Mouse (Mus musculus) skeletal muscle tissue, adult 2 months (tissue): ENCODE measurements around the gene Baiap2.
A peak's percentile ranks its signal among the peaks of the same experiment; 100 is the strongest.

ENCODE experiments used
- DNase-seq: peaks from one replicate; pipeline ENCODE4 v3.0.0-alpha.2; 2012; ENCODE audit warnings: low read depth, low spot score

Baiap2 gene

DNA sequence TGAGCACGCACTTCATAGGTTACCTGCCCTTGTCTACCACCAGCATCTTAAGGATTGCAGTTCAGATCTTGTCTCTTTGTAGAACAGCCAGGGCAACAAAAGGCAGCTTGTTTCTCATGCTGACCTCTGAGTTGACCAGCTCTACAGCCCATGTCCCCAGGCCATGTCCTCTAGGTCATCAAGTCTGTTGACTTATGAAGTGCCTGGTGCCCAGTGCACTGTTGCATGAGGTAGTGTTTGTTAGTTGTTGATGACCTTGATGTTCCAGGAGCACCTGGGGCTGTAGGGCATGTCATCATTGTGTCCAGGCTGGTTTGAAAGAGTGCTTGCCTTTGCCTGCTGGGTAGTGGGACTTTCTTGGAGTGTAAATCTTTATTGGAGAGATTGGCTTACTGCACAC, 4.9 kb downstream of the Baiap2 start:
- DNase-seq, result no peak

- DNase-seq, result no peak
Measured at GRCm38 (mm10) chr11:119947897-119948296, 5.3 kb downstream of the Baiap2 start.

DNA sequence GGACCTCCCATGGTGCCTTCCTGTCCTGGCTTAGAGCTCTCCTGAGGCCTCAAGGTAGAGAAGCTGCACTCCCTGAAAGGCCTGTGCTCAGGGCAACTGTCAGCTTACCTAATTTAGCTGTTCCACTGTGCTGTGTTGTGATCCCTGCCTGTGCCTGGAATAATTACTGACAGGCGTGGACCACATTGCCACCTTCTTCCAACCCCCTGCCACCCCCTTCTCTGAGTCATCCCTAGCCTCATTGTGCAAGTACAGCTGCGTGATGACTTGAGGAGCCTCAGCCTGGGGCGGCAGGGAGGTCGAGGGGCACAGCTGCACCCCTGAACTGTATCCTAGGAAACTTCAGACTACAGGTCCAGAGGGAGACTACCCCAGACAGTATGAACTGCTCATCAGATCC, 5.7 kb downstream of the Baiap2 start:
- no peak for DNase-seq

GRCm38 (mm10) chr11:119948803-119949202, 6.2 kb downstream of the Baiap2 start:
- DNase-seq, result no peak

DNA sequence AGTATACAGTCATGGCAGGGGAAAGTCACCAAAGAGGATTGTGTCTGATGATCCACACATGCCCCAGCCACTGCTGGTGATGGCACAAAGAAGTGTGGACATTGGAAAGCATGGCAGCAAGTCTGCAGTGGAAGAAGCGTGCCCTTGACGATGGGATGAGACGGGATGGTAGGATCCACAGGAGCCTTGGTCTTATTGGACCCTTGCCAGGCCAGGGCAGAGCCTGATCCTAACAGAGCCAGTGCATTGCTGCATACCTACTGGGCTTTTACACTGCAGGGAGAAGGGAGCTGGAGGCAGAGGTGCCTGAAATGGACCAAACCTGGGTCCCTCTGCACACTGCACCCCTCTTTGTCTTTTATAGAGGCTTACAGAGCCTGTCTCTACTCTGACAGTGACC, 8.0 kb downstream of the Baiap2 start:
- DNase-seq, result no peak

DNA sequence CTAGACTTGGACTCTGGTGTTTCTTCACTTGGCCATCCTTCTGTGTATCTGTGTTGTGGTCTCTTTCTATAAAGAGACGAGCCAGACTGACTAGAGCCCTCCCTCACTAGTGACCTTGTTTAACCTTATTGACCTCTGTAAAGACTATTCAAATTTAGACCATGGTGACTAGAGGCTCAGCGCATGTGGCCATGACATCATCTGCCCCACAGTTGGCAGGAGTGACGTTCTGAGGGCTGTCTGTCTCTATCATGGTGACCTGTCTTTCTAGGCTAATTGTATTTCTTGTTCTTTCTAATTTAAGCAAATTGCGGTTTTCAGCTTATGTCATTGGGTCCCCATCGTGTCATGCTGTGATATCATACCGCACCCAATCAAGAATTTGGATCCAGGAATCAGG, 8.8 kb downstream of the Baiap2 start:
- no peak for DNase-seq

DNA sequence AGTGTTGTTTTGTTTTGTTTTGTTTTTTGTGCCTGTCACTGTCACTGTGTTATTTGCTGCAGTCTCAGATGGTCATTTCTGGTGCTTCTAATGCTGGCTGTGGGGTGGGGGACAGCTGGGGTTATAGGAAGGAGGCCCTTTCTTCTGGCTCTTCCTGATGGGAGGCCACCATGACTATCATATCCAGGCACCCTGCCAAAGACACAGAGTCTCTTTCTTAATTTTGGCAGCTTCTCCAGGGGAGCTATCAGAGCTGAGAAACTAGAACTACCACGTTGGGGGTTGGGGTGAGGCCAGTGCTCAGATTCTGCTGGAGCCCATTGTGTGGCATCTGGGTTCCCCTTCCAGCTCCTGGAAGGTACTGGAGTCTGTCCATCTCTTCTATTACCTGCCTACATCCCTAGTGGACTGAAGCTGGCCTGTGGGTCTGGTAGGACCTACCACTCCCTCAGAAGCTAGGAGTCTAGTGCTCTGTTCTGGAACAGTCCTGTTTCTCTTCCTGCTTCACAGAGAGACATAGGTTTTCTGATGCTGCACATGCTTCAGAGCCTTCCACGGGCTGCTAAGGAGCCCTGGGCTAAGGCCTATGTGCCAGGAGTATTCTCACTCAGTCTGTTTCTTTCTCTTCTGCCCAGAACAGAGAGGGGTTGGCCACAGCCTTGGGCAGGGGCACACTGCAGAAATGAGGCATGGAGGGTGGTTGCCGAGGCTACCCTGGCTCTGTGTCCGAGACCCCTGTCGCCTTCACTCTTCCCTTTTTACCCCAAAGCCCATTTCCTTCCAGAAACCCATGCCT, 10.1 kb downstream of the Baiap2 start:
- peak; percentile 47 for DNase-seq

DNA sequence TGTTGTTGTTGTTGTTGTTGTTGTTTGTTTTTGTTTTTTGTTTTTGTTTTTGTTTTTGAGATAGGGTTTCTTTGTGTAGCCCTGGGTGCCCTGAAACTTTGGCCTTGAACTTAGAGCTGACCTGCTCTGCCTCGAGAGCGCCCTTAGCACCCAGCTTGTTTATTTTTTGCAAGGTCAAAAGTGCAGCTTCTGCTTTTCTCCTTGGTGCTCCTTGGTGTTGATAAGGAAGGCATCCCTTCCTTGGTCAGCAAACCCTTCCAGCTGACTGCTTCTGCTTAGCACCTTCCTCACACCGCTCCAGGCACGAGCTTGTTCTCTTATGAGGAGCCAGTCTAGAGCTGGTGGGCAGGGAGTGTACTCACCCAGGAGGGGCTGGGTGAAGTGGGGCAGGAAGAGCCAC, 11.7 kb downstream of the Baiap2 start:
- DNase-seq, result no peak

GRCm38 (mm10) chr11:119954749-119955337, 12.3 kb downstream of the Baiap2 start:
- DNase-seq, result no peak

GRCm38 (mm10) chr11:119955432-119955831, 12.9 kb downstream of the Baiap2 start:
- no peak for DNase-seq

DNA sequence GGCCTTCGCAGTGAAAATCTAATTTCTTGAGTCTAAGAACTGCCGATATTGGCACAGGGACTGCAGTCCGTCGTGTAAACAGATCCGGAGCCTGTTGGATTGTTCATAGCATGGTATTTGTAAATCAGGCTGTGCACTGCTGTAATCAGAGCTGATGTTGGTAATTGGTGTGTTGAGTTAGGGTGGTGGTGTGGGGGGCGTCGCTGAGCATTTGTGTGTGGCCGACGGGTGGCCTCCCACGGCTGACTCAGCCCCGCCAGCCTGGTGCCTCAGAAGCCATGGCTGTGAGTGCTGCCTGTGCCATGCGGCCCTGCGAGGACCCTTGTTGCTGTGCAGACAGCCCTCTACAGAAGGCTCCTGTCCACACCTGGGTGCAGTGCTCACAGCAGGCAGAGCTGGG, 14.0 kb downstream of the Baiap2 start:
- no peak for DNase-seq

DNA sequence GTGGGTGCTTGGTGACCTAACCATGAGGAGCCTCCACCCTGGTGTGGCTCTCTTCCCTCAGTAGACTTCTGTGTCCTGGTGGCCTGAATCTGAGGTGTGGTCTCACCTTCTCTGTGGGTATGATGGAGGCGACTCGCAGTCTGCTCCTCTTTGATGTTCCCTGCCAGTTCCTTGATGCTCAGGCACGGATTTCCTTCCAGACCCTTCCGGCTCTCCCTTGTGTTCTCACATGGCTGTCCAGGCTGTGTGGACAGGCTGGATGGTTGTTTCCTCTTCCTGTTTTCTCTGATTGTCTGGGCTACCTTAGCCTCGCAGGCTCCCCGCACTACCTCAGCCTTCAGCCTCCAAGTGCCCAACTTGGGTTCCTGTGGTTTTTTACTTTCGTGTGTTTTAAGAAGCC, 16.3 kb downstream of the Baiap2 start:
- DNase-seq, result no peak

DNA sequence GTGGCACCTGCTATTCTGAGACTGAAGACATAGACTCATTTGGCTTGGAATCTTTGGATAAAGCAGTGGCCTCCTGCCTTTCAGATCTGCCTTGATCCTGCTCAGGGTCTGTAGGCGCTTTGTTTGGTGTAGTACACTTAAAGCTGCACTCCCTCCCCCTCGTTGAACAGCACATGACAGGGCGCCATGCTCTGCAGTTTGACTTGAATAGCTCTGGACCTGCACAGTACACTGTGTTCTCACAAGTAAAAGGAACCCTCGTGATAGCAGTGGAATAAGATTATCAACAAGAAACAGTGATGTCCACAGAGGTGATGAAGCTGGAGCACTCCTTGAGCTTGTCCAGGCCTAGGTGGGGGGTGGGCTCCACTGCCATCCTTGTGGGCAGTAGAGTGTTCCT, 17.2 kb downstream of the Baiap2 start:
- DNase-seq, result no peak

GRCm38 (mm10) chr11:119960671-119961070, 18.1 kb downstream of the Baiap2 start:
- no peak for DNase-seq

GRCm38 (mm10) chr11:119961511-119961910, 18.9 kb downstream of the Baiap2 start:
- no peak for DNase-seq

DNA sequence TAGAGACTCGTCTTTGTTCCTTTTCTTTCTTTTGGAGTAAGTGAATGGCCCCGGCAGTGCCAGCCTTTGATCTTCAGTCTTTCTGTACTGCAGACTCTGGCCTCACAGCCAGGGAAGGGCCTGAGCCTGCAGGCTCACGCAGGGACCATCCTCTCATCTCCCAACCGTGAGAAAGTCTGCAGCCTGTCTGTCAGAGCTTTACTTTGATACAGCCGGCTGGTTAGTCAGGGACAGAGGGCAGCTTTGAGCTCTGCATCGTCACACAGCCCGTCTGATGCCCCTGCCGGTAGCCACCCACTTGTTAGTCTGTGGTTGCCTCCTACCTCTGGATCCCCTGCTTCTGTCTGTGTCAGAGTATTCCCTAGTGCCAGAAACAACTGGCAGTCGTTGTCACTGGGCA, 22.5 kb downstream of the Baiap2 start:
- DNase-seq, result no peak

DNA sequence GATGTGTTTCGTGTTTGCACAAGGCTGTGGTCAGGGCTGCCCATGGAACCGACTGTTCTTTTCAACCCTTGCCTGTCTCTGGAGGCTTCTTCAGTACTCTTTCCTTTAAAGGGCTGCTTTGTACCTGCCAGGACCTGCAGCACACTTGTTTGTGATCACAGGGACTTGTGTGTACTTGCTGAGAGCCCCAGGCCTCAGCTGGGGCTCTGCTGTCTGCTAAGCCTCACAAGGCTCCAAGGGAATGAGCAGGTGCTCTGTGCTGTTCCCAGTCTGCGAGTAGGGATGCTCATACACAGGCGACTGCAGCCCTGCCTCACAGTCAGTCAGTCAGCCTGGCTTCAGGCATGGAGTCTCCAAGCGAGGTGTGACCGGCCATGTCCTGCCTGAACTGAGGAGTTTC, 23.7 kb downstream of the Baiap2 start:
- DNase-seq, result no peak

DNA sequence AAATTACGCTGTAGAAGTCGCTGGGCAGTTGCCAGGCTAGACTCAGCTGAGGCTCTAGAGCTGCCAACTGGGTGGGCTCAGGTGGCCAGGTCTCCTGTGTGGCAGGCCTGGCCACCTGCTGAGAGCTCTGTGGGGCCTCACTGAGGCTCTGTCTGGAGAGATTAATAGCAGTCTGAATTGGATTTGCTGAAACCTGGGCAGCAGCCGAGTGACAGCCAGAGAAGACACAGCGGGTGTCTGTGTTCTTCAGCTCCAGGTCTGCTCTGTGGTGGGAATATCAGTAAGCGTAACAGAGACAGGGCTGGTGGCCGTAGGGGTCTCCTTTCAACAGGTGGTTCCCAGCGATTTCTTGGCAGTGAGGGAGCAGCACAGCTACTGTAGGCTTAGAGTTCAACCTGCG, 24.8 kb downstream of the Baiap2 start:
- DNase-seq, result no peak

DNA sequence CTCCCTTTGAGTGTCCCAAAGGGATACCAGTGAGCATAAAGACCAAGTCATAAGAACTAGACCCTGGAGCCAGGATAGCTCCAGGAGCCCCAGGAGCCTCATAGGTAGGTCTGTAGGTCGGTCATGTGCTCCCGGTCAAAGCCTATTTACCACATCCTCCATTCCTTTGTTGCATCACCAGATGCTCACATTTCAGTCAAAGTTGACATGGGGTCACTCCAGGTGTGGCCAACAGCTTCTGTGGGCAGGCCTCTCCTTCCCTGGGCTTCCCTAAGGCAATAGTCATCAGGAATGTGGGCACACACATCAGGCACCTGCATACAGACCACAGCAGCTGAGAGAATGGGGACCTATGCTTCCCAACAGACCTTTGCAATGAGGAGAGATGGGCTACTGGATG, 25.3 kb downstream of the Baiap2 start:
- DNase-seq, result no peak

- no peak for DNase-seq
Measured at GRCm38 (mm10) chr11:119970021-119970851, 27.7 kb downstream of the Baiap2 start.

- no peak for DNase-seq
Measured at GRCm38 (mm10) chr11:119973789-119974188, 31.2 kb downstream of the Baiap2 start.

- no peak for DNase-seq
Measured at GRCm38 (mm10) chr11:119975739-119976501, 33.4 kb downstream of the Baiap2 start.
